Mouse (Mus musculus): ENCODE measurements around the gene Rgl1. TPM values are rescaled to one million over a fixed set of nuclear protein-coding genes. Genes with fewer than 3 reads are reported as not detected.
"Not testable (repeated sequence)": the region's sequence is repeated elsewhere in the genome, so short reads cannot be mapped to it uniquely, and the experiment has no call there.

The Rgl1 gene
- total and polyA plus RNA-seq, 2 experiments, result 4.2 to 10.2 TPM

GRCm38 (mm10) chr1:152656601-152657000 is 109.5 kb downstream of the Rgl1 start:
- no peak for DNase-seq (ENCODE audit: extremely low read depth, low read depth, low spot score)
- no peaks in the 10 kb centered on the region for H3K27me3 ChIP-seq (ENCODE audit: control insufficient read depth, insufficient read depth, low read length)

DNA sequence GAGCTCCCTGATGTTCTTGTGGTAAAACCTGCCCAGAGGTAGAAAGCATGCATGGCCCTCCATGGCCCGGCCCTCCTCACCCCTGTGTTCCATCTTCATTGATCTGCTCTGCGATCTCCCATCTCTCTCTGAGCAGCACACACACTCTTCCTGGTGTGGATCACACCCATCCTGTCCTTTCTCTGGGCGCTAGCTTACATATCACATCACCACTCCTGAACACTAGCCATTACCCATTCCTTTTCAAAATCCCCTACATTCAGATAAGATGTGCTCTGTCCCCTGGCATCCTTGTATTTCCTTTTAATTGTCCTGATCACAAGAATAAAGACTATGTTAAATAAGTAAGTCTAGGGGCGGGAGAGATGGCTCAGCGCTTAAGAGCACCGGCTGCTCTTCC is 111.3 kb downstream of the Rgl1 start:
- no peaks in the 10 kb centered on the region for H3K36me3 ChIP-seq (ENCODE audit: control insufficient read depth, insufficient read depth, low read length)
- 94% methylated on average over 6 of the region's 6 CpGs for WGBS
- no peaks in the 10 kb centered on the region for H3K79me2 ChIP-seq (ENCODE audit: control insufficient read depth, insufficient read depth, low read length)
- H3K4me3 ChIP-seq (ENCODE audit: insufficient read depth, low read depth, low read length), result no peak overlapping the region
- no peaks in the 10 kb centered on the region for H3K4me1 ChIP-seq (ENCODE audit: control insufficient read depth, insufficient read depth, low read length)
- TF ChIP-seq CTCF (IDR thresholded peaks at IDR 0.05; ENCODE audit: low read depth, low read length) (no peak), POLR2A (IDR thresholded peaks at IDR 0.05; ENCODE audit: extremely low read depth, insufficient read depth, low read length) (no peak)
- DNase-seq (ENCODE audit: extremely low read depth, low read depth, low spot score), result no peak
- no peaks in the 10 kb centered on the region for H3K27me3 ChIP-seq (ENCODE audit: control insufficient read depth, insufficient read depth, low read length)
- no peak overlapping the region for H3K9ac ChIP-seq (ENCODE audit: low read depth, low read length)
- H3K27ac ChIP-seq (replicated peaks; ENCODE audit: insufficient read depth, low read depth, low read length), result no peak overlapping the region

More at GRCm38 (mm10) chr1:152656601-152657000, 109.5 kb downstream of the Rgl1 start:
- Histone ChIP-seq H3K4me3 (ENCODE audit: insufficient read depth, low read depth, low read length) (no peak overlapping the region), H3K79me2 (ENCODE audit: control insufficient read depth, insufficient read depth, low read length) (no peaks in the 10 kb centered on the region), H3K36me3 (ENCODE audit: control insufficient read depth, insufficient read depth, low read length) (no peaks in the 10 kb centered on the region), H3K9ac (ENCODE audit: low read depth, low read length) (no peak overlapping the region), H3K4me1 (ENCODE audit: control insufficient read depth, insufficient read depth, low read length) (no peaks in the 10 kb centered on the region), H3K27ac (replicated peaks; ENCODE audit: insufficient read depth, low read depth, low read length) (no peak overlapping the region)
- TF ChIP-seq POLR2A (IDR thresholded peaks at IDR 0.05; ENCODE audit: extremely low read depth, insufficient read depth, low read length) (no peak), CTCF (IDR thresholded peaks at IDR 0.05; ENCODE audit: low read depth, low read length) (no peak)
- 88% methylated on average over 6 of the region's 6 CpGs for WGBS

DNA sequence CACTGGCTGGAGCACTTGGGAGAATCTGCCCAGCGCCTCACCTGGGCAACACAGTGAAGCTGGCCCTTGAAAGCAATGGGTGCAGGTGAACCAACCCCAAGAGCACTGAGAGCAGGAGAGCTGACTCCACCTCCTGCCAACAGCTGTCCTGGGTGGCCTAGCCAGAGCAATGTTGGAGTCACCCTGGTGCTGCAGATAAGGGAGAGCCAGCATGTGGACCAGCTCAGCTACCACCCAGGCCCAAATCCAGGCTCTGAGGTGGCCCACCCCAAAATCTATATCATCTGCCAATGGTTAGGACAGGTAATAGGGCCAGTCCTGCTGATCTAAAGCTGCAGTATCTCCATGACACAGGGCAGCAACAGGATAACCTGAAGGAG is 114.7 kb downstream of the Rgl1 start:
- Histone ChIP-seq H3K79me2 (ENCODE audit: control insufficient read depth, insufficient read depth, low read length) (no peaks in the 10 kb centered on the region), H3K27ac (replicated peaks; ENCODE audit: insufficient read depth, low read depth, low read length) (no peak overlapping the region), H3K36me3 (ENCODE audit: control insufficient read depth, insufficient read depth, low read length) (no peaks in the 10 kb centered on the region), H3K4me3 (ENCODE audit: insufficient read depth, low read depth, low read length) (no peak overlapping the region), H3K9ac (ENCODE audit: low read depth, low read length) (no peak overlapping the region), H3K4me1 (ENCODE audit: control insufficient read depth, insufficient read depth, low read length) (no peaks in the 10 kb centered on the region), H3K27me3 (ENCODE audit: control insufficient read depth, insufficient read depth, low read length) (no peaks in the 10 kb centered on the region)
- TF ChIP-seq POLR2A (IDR thresholded peaks at IDR 0.05; ENCODE audit: extremely low read depth, insufficient read depth, low read length) (no peak), CTCF (IDR thresholded peaks at IDR 0.05; ENCODE audit: low read depth, low read length) (no peak)
- no peak for DNase-seq (ENCODE audit: extremely low read depth, low read depth, low spot score)
- 100% methylated on average over 1 of the region's 1 CpGs for WGBS

DNA sequence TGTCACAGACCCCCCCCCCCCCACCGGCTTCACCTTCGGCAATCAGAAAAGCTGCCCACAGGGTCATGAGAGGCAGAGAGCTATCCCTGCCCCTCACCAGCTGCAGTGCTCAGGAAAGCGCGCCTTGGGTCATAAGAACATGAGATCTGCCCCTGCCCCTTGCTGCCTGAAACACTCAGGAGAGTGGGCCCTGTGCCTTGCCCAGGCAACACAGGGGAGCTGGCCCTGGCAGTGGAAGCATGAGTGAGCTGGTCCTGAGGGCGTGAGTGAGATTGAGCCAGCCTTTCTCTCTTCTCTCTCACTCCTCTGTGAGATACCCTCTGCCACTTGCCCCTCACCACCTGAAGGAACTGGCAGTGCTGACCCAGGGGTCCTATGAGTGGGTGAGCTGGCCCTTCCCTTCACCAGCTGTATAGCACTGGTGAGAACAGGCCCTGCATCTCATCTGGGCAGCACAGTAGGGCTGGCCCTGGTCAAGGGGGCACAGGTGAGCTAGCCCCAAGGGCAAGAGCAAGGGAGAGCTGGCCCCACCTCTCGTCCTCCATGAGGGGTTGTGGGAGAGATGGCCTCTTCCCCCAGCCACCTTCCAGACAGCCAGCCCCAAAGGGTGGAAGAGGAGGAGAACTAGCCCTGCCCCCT is 115.2 kb downstream of the Rgl1 start:
- H3K27me3 ChIP-seq (ENCODE audit: control insufficient read depth, insufficient read depth, low read length), result no peaks in the 10 kb centered on the region
- 95% methylated on average over 6 of the region's 6 CpGs for WGBS
- TF ChIP-seq POLR2A (IDR thresholded peaks at IDR 0.05; ENCODE audit: extremely low read depth, insufficient read depth, low read length) (no peak), CTCF (IDR thresholded peaks at IDR 0.05; ENCODE audit: low read depth, low read length) (no peak)
- no peaks in the 10 kb centered on the region for H3K79me2 ChIP-seq (ENCODE audit: control insufficient read depth, insufficient read depth, low read length)
- no peaks in the 10 kb centered on the region for H3K36me3 ChIP-seq (ENCODE audit: control insufficient read depth, insufficient read depth, low read length)
- no peak overlapping the region for H3K27ac ChIP-seq (replicated peaks; ENCODE audit: insufficient read depth, low read depth, low read length)
- no peak for DNase-seq (ENCODE audit: extremely low read depth, low read depth, low spot score)
- no peaks in the 10 kb centered on the region for H3K4me1 ChIP-seq (ENCODE audit: control insufficient read depth, insufficient read depth, low read length)
- H3K4me3 ChIP-seq (ENCODE audit: insufficient read depth, low read depth, low read length), result no peak overlapping the region
- H3K9ac ChIP-seq (ENCODE audit: low read depth, low read length), result no peak overlapping the region

DNA sequence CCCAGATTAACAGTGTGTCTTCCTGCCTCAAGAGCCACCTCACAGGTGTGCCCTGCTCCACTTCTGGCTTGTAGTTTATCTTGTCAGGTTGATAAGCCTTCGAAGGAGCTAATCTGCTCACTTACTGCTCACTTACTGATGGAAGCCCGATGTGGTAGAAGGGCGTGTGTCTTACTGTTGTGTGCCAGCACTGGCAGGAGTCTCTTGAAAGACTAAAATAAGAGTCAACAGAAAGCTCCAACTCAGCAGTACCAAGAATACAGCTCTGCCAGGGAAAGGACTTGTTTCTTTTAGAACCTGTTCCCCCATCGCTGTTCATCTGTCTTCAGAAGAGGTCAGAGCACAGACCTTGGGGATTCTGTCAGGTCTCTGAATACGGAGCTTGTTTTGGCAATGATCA is 118.1 kb downstream of the Rgl1 start:
- H3K79me2 ChIP-seq (ENCODE audit: control insufficient read depth, insufficient read depth, low read length), result no peaks in the 10 kb centered on the region
- H3K4me3 ChIP-seq (ENCODE audit: insufficient read depth, low read depth, low read length), result no peak overlapping the region
- no peak overlapping the region for H3K27ac ChIP-seq (replicated peaks; ENCODE audit: insufficient read depth, low read depth, low read length)
- no peak for TF ChIP-seq POLR2A (IDR thresholded peaks at IDR 0.05; ENCODE audit: extremely low read depth, insufficient read depth, low read length)
- no peak for TF ChIP-seq CTCF (IDR thresholded peaks at IDR 0.05; ENCODE audit: low read depth, low read length)
- H3K9ac ChIP-seq (ENCODE audit: low read depth, low read length), result no peak overlapping the region
- no peaks in the 10 kb centered on the region for H3K4me1 ChIP-seq (ENCODE audit: control insufficient read depth, insufficient read depth, low read length)
- no peaks in the 10 kb centered on the region for H3K36me3 ChIP-seq (ENCODE audit: control insufficient read depth, insufficient read depth, low read length)
- 83% methylated on average over 5 of the region's 5 CpGs for WGBS
- no peaks in the 10 kb centered on the region for H3K27me3 ChIP-seq (ENCODE audit: control insufficient read depth, insufficient read depth, low read length)
- DNase-seq (ENCODE audit: extremely low read depth, low read depth, low spot score), result no peak

GRCm38 (mm10) chr1:152642207-152642606 is 123.9 kb downstream of the Rgl1 start:
- not testable (repeated sequence) for H3K79me2 ChIP-seq (ENCODE audit: control insufficient read depth, insufficient read depth, low read length); H3K36me3 ChIP-seq (ENCODE audit: control insufficient read depth, insufficient read depth, low read length); H3K27me3 ChIP-seq (ENCODE audit: control insufficient read depth, insufficient read depth, low read length); DNase-seq (ENCODE audit: extremely low read depth, low read depth, low spot score); H3K4me3 ChIP-seq (ENCODE audit: insufficient read depth, low read depth, low read length); H3K27ac ChIP-seq (replicated peaks; ENCODE audit: insufficient read depth, low read depth, low read length); H3K9ac ChIP-seq (ENCODE audit: low read depth, low read length); H3K4me1 ChIP-seq (ENCODE audit: control insufficient read depth, insufficient read depth, low read length)
- 88% methylated on average over 10 of the region's 10 CpGs for WGBS

All from liver, adult 2 months (tissue).